Mouse (Mus musculus) neural tube, embryonic 12.5 days (tissue): ENCODE measurements around the gene Fat3. TPM values are rescaled to one million over a fixed set of nuclear protein-coding genes. Genes with fewer than 3 reads are reported as not detected.

ENCODE experiments used
- ATAC-seq: fragments of 200-750 bp; cut with Nextera tagmentation; 2 replicates; pipeline ENCODE4 v1.8.0; 2017; ENCODE audit warnings: low read depth, mild to moderate bottlenecking, moderate TSS enrichment, moderate library complexity; ENCODE audit not compliant: low FRiP score
- H3K27ac ChIP-seq: fragments of 300-500 bp; sonication (generic); 2 replicates; pipeline ENCODE4 v1.5.1; 2016
- H3K27me3 ChIP-seq: fragments of 300-500 bp; sonication (generic); replicated peaks from 2 replicates; pipeline ENCODE4 v1.6.1; 2016; ENCODE audit warnings: mild to moderate bottlenecking
- H3K36me3 ChIP-seq: fragments of 300-500 bp; sonication (generic); 2 replicates; pipeline ENCODE4 v1.6.1; 2016; ENCODE audit warnings: mild to moderate bottlenecking
- H3K4me1 ChIP-seq: fragments of 300-500 bp; sonication (generic); 2 replicates; pipeline ENCODE4 v1.6.1; 2016
- H3K4me2 ChIP-seq: fragments of 300-500 bp; sonication (generic); replicated peaks from 2 replicates; pipeline ENCODE4 v1.6.1; 2016; ENCODE audit warnings: mild to moderate bottlenecking
- H3K4me3 ChIP-seq: fragments of 300-500 bp; sonication (generic); 2 replicates; pipeline ENCODE4 v1.5.1; 2016
- H3K9ac ChIP-seq: fragments of 300-500 bp; sonication (generic); 2 replicates; pipeline ENCODE4 v1.6.1; 2016; ENCODE audit warnings: mild to moderate bottlenecking
- H3K9me3 ChIP-seq: fragments of 300-500 bp; sonication (generic); 2 replicates; pipeline ENCODE4 v1.6.1; 2016; ENCODE audit warnings: mild to moderate bottlenecking
- WGBS: fragments of 180-500 bp; shearing (Covaris S2); methylation state at CpG from one replicate; pipeline ENCODE4 v1.1.7; 2016; 5-methylcytosine and 5-hydroxymethylcytosine counted together
- polyA plus RNA-seq: library from polyadenylated mRNA; unstranded; fragments of >200 nt; fragmentation: Nextera tagmentation; extraction: Ambion mirVana; gene quantifications from 2 replicates; pipeline ENCODE4 v1.2.1, GENCODE M21; 2016

Fat3 gene
- polyA plus RNA-seq, 1 experiment from 2014 or later: 12.2 TPM

DNA sequence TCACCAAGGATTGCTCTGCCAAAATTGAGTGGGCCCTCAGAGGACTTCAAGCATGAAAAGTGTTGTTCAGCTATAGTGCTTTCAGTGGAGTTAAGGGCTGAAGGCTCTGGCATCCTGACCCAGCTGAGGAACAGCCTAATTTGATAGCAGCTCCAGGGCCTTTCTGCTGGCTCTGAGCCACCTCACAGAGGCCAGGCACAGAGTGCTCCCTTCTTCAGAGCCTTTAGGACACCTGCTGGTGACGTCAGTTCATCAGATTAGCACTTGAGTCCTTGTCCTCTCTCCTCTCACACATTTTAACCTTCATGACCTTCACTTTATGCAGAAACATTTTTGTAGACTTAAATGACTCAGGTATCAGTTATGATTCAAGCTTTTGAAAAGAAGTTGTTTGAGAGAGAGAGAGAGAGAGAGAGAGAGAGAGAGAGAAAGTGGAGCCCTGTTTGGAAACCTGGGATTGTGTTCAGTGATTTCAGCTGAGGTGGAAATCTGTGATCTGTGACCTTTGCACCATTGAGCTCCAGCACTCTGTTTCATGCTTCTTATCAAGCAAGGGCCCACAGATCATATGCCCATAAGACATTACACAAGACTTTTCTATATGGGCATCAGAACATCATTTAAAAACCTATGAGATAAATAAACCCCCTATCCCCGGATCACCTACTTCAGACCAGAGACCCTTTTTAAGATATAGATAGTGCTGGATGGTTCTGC, 591.5 kb downstream of the Fat3 start:
- Histone ChIP-seq H3K27ac (no peak overlapping the region), H3K36me3 (no peaks in the 10 kb centered on the region), H3K9ac (no peak overlapping the region)

DNA sequence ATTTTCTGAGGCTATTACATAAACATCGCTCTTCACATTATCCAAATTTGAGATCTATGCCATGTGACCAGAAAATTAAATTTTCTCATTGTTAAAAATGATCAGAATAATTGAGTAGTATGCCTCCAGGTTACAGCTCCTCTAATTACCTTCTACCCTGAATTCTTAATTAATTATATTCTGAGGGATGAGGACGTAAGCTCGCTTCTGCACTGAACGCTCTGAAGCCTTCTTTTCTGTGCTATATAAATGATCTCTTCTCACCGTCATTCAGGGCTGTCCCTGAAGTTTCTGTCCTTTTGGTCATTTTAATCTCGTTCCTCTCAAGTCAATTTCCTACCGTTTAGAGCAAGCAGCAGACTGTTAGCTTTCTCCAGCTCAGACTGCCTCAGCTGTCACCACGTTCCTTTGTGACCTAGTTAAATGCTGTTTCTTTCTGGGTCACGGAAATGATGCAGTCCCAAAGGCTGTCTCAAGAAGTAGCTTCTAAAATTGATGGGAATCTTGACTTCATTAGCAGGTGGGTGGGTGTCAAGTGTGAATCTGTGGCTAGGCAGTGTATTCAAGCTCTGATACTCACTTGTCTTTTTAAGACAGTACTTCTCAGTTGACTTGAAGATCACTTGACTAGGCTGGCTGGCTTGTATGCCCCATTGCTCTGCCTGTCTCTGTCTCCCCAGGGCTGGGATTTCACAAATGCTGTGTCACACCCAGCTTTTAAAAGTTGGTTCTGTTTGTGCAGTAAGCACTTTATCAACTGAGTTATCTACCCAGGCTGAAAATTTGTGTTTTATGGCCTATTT, 596.9 kb downstream of the Fat3 start:
- peak; percentile 65; the same call in 1 of the 2 replicates for ATAC-seq
- H3K9me3 ChIP-seq: no peaks in the 10 kb centered on the region
- no peaks in the 10 kb centered on the region for H3K4me1 ChIP-seq
- H3K4me2 ChIP-seq: no peak overlapping the region
- H3K9ac ChIP-seq: no peak overlapping the region
- H3K27me3 ChIP-seq: no peaks in the 10 kb centered on the region
- H3K36me3 ChIP-seq: no peaks in the 10 kb centered on the region
- H3K4me3 ChIP-seq: no peak overlapping the region
- WGBS: 51% methylated on average over 9 of the region's 9 CpGs
- H3K27ac ChIP-seq: no peak overlapping the region

More for the DNA sequence above, 591.5 kb downstream of the Fat3 start:
- no peaks in the 10 kb centered on the region for H3K27me3 ChIP-seq
- H3K4me1 ChIP-seq: no peaks in the 10 kb centered on the region
- H3K9me3 ChIP-seq: no peaks in the 10 kb centered on the region
- no peak overlapping the region for H3K4me2 ChIP-seq
- 74% methylated on average over 2 of the region's 2 CpGs for WGBS
- H3K4me3 ChIP-seq: no peak overlapping the region
- no peak for ATAC-seq

DNA sequence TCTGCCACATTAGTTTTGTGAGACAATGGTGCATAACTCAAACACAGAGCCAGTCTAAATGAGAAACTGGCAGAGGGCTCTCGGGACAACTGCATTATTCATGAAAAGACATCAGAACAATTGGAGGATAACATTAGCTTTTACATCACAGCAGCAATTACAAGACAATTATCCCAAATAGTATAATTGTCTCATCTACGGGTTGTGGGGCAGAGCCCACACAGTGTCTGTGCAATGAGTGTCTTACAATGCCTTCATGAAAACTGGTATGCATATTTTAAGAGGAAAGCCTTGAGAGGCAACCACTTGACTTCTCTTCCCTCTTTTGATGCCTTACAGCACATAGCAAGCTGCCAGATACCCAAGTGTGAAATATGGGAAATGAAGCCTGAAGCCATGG, 603.0 kb downstream of the Fat3 start:
- 46% methylated on average over 2 of the region's 2 CpGs for WGBS
- H3K36me3 ChIP-seq: no peaks in the 10 kb centered on the region
- peak; percentile 61; the same call in 1 of the 2 replicates for ATAC-seq
- H3K27me3 ChIP-seq: no peaks in the 10 kb centered on the region
- no peaks in the 10 kb centered on the region for H3K9me3 ChIP-seq
- no peak overlapping the region for H3K4me3 ChIP-seq
- no peaks in the 10 kb centered on the region for H3K4me1 ChIP-seq
- no peak overlapping the region for H3K4me2 ChIP-seq
- no peak overlapping the region for H3K9ac ChIP-seq
- no peak overlapping the region for H3K27ac ChIP-seq

DNA sequence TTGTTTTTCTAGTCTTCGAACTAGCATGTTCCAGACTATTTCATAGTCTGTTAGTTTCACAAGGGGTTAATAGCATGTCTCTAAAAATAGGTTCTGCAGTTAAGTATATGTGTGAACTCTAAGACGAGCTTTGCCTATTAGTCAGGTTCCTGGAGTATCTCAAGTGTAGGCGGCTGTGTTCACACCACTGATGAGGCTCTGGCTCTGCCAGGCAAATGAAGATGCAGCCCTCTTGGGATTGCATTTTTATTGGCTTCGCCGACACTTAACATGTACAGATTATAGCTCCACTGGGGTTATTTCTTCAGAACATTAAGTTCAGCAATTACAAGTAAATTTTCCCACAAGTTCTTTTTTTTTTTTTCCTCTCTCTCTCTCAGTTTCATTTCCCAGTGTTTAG, 614.3 kb downstream of the Fat3 start:
- Histone ChIP-seq H3K27ac (no peak overlapping the region), H3K36me3 (no peaks in the 10 kb centered on the region), H3K27me3 (no peaks in the 10 kb centered on the region), H3K4me3 (no peak overlapping the region), H3K9me3 (no peaks in the 10 kb centered on the region), H3K9ac (no peak overlapping the region), H3K4me2 (no peak overlapping the region), H3K4me1 (no peaks in the 10 kb centered on the region)
- ATAC-seq: 0 out of 2 replicates have a peak, but pooled peaks have one; percentile 21
- 75% methylated on average over 5 of the region's 5 CpGs for WGBS

DNA sequence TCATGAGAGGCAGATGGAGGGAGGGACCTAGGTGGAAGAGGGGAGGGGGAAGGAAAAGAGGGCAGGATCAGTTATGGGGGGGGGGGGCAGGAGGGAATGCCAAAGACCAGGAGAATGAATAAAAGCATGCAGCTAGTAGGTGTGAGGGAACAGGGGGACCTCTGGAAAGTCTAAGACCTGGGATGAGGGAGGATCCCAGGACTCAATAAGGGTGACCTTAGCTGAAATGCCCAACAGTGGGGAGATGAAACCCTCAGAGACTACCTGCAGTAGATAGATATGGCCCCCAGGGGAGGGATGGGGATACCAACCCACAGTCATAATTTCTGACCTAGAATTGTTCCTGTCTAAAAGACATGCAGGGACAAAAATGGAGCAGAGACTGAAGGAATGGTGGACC, 620.3 kb downstream of the Fat3 start:
- Histone ChIP-seq H3K27me3 (no peaks in the 10 kb centered on the region), H3K27ac (no peak overlapping the region), H3K4me1 (no peaks in the 10 kb centered on the region), H3K36me3 (no peaks in the 10 kb centered on the region), H3K9ac (no peak overlapping the region), H3K9me3 (no peaks in the 10 kb centered on the region), H3K4me2 (no peak overlapping the region), H3K4me3 (no peak overlapping the region)
- 0 out of 2 replicates have a peak, but pooled peaks have one; percentile 13 for ATAC-seq

DNA sequence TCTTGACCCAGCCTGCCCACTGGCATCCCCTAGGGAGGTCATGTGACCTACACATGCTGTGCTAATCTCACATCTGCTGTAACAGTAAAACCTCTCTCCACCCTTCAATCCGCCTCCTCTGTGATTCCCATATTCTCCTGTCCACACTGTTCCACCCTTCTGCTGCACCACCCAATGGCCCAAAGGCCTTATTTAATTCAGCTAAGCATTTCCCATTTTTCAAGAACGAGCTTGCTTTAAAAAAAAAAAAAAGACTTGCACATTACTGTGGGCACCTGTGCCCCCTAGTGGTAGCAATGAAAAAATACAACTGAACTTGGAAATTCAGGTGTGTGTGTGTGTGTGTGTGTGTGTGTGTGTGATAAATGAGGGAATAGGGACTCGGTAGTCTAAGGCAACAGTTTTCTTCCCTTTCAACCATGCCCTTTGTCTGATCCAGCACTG, 620.9 kb downstream of the Fat3 start:
- H3K9me3 ChIP-seq: no peaks in the 10 kb centered on the region
- ATAC-seq: peak; percentile 74; the same call in 1 of the 2 replicates
- H3K27me3 ChIP-seq: no peaks in the 10 kb centered on the region
- no peaks in the 10 kb centered on the region for H3K36me3 ChIP-seq
- no peak overlapping the region for H3K4me3 ChIP-seq
- no peaks in the 10 kb centered on the region for H3K4me1 ChIP-seq
- no peak overlapping the region for H3K4me2 ChIP-seq
- no peak overlapping the region for H3K9ac ChIP-seq
- WGBS: 21% methylated on average over 3 of the region's 3 CpGs
- H3K27ac ChIP-seq: no peak overlapping the region

DNA sequence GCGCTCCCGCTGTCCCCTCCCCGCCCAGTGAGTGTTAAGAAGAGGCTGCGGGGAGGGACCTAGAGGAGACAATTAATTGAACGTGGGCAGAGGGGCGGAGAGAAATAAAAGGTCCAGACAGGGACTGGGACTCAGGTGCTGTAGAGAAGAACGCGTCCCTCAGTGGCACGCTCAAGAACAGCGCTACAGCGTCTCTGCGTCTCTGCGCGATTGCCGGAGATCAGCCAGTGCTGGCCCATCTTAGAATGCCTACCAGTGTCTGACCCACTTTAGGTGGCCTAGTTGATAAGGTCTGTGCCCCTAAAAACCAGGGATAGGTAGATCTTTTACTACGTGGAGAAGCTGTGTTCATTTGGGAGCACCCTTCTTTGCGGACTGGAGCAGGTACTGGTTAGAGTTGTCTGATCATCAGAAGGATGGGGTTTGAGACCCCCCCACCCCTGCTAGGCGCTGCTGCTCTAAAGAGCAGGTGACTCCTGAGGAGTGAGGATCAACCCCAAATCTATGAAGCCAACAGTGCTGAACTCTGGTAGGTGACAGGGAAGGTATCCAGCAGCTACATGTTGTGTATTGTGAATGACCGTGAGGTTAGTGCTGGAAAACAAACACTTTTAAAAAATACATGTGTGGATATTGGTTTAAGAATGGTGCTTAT, 626.5 kb downstream of the Fat3 start, which contains the start of gene Mtnr1b:
TSS of gene Mtnr1b (minus strand) at position 51 of the 655 bp plus-strand sequence.
- Histone ChIP-seq H3K27ac (no peak within 1 kb of the TSS), H3K4me1 (no peaks in the 10 kb centered on the region), H3K9me3 (no peaks in the 10 kb centered on the region), H3K36me3 (no peaks in the 10 kb centered on the region), H3K9ac (no peak within 1 kb of the TSS), H3K4me2 (no peak within 1 kb of the TSS), H3K4me3 (no peak within 1 kb of the TSS), H3K27me3 (0 out of 2 replicates have a peak, but pooled peaks cover 3% of the 10 kb centered on the region)
- WGBS: 65% methylated on average over 19 of the region's 19 CpGs
- no peak for ATAC-seq

DNA sequence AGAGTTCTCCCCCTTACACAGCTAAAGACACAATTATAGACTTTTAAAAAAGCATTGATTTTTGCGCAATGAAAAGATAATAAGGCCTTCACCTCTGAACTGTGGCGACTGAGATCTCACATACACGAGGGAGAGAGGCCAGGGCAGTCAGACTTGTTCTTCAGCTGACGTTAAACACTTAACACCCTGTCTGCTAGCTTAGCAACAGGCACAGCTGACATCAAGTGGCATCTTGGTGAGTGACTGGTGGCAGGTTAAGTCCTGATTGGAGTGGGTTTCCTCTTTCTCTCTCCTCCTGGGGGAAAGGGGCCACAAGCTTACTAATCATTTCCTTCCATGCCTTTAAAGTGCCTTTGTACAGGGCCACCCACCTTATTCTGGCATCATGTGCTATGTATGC, 631.1 kb downstream of the Fat3 start:
- Histone ChIP-seq H3K4me2 (no peak overlapping the region), H3K36me3 (no peaks in the 10 kb centered on the region), H3K27me3 (0 out of 2 replicates have a peak, but pooled peaks cover 3% of the 10 kb centered on the region), H3K4me1 (no peaks in the 10 kb centered on the region), H3K27ac (no peak overlapping the region), H3K4me3 (no peak overlapping the region), H3K9me3 (no peaks in the 10 kb centered on the region), H3K9ac (no peak overlapping the region)
- ATAC-seq: no peak
- WGBS: 74% methylated on average over 4 of the region's 4 CpGs

DNA sequence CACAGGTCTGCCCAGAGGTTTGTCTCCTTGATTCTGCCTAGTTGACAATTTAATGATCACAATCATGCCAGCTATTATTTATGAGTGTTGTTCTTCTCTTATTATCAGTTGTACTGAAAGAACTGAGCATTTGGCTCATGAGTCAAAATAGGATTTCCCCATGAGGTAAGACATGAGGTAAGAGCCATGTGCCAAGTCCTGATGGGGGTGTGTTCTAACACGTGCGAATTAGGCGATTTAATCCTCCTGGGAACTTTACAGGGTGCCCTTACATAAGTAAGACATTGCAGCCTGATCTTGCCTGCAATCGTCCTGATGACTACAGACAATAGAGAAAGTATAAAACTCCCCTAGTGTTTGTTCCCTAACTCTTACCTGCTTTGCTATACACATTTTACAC, 631.6 kb downstream of the Fat3 start:
- WGBS: 78% methylated on average over 4 of the region's 4 CpGs
- Histone ChIP-seq H3K36me3 (no peaks in the 10 kb centered on the region), H3K9me3 (no peaks in the 10 kb centered on the region), H3K4me1 (no peaks in the 10 kb centered on the region), H3K9ac (no peak overlapping the region), H3K4me3 (no peak overlapping the region), H3K27ac (no peak overlapping the region), H3K27me3 (0 out of 2 replicates have a peak, but pooled peaks cover 3% of the 10 kb centered on the region), H3K4me2 (no peak overlapping the region)
- no peak for ATAC-seq

DNA sequence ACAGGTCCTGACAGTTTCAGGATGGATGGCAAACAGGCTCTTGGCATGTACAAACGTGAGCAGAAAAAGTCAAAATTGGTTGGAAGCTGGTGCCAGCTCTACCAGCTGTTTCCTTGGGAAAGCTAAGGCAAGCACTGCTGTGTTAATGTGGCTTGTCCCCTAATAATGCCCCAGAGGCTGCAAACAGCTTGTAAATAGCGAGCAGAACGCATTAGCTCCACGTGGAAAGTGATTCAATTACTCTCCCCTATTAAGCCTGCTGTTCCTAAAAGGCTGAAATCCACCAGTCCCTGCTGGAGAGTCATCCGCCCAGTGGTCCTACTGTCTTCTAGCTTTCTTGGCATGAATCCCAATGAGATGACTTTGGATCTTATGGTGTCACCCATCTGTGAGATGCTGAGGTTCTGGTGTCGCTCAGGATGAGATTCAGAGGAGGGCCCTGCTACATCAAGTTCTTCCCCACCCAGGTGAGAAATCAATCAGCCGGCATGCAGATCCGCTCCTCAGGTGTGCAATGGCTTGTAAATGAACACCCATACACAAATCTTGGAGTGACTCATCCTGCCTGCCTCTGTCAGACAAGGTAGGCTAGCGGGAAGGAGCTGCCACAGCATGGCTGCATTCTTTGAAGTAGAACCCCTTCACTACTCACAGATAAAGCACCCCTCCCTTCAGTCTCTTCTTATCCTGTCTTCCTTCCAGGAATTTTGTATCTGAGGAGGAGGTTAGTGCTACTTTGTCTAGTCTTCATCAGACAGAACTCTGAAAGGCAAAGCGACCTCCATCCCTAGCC, 634.6 kb downstream of the Fat3 start:
- peak; percentile 45; the same call in 1 of the 2 replicates for ATAC-seq
- WGBS: 63% methylated on average over 10 of the region's 10 CpGs

DNA sequence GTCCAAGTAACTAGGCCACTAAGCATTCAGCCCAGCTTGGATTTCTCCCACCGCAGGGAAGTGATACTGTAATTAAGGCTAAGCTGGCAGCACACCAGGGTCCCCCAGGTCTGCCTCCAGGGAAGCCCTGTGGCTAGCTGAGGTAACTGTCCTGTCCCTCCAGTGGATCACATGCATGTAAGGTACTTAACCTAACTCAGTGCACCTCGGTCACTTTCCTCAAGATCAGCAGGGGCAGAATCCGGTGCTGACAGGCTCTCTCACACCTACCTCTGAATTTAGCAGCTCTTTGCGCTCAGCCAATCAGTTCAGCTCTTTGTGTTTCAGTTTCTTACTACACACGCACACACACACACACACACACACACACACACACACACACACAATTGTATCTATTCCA, 639.7 kb downstream of the Fat3 start:
- no peak for ATAC-seq
- WGBS: 85% methylated on average over 5 of the region's 5 CpGs
- Histone ChIP-seq H3K4me1 (no peaks in the 10 kb centered on the region), H3K9ac (no peak overlapping the region), H3K27ac (no peak overlapping the region), H3K36me3 (no peaks in the 10 kb centered on the region), H3K9me3 (no peaks in the 10 kb centered on the region), H3K4me3 (no peak overlapping the region), H3K4me2 (no peak overlapping the region), H3K27me3 (no peaks in the 10 kb centered on the region)

More for the DNA sequence above, 634.6 kb downstream of the Fat3 start:
- no peaks in the 10 kb centered on the region for H3K27me3 ChIP-seq
- no peaks in the 10 kb centered on the region for H3K9me3 ChIP-seq
- no peak overlapping the region for H3K9ac ChIP-seq
- H3K4me1 ChIP-seq: no peaks in the 10 kb centered on the region
- H3K36me3 ChIP-seq: no peaks in the 10 kb centered on the region
- H3K4me2 ChIP-seq: no peak overlapping the region
- H3K4me3 ChIP-seq: no peak overlapping the region
- no peak overlapping the region for H3K27ac ChIP-seq
